ENCODE assay signal across 1 mouse cellular context in genomic region chr17:34952378-34953040, GRCm38 (mm10).
TF ChIP-seq lines count a peak whose summit lies in the region.

No protein-coding gene starts in this region.

TF ChIP-seq in CH12.LX, 34 proteins besides CTCF, POLR2A, EP300 and RAD21:
- no peak for TF ChIP-seq GABPA (IDR thresholded peaks at IDR 0.05; ENCODE audit: insufficient replicate concordance, low read depth, low read length)
- 0 out of 2 replicates have a peak, but pooled peaks have one; percentile 61 for TF ChIP-seq E2F4 (IDR thresholded peaks at IDR 0.05; ENCODE audit: insufficient replicate concordance, low read depth, low read length)
- no peak for TF ChIP-seq UBTF (IDR thresholded peaks at IDR 0.05; ENCODE audit: low read depth, low read length)
- peak; percentile 100 for TF ChIP-seq MAX (IDR thresholded peaks at IDR 0.05; ENCODE audit: low read length)
- peak; percentile 67; the same call in 1 of the 2 replicates for TF ChIP-seq ZNF384 (IDR thresholded peaks at IDR 0.05; ENCODE audit: low read depth, low read length)
- TF ChIP-seq MEF2A (IDR thresholded peaks at IDR 0.05; ENCODE audit: borderline replicate concordance, low read depth, low read length): 0 out of 2 replicates have a peak, but pooled peaks have one; percentile 39
- peak; percentile 95 for TF ChIP-seq TCF12 (IDR thresholded peaks at IDR 0.05; ENCODE audit: low read depth, low read length)
- TF ChIP-seq MYC (IDR thresholded peaks at IDR 0.05; ENCODE audit: low read depth, low read length): peak; percentile 92
- TF ChIP-seq BHLHE40 (IDR thresholded peaks at IDR 0.05; ENCODE audit: low read depth, low read length): peak; percentile 86
- peak; percentile 98 for TF ChIP-seq TBP (conservative IDR thresholded peaks at IDR 0.05; ENCODE audit: low read depth, low read length)
- TF ChIP-seq CHD1 (IDR thresholded peaks at IDR 0.05; ENCODE audit: low read depth, low read length): 0 out of 2 replicates have a peak, but pooled peaks have one; percentile 14
- TF ChIP-seq JUND (conservative IDR thresholded peaks at IDR 0.05; ENCODE audit: low read depth, low read length): 0 out of 2 replicates have a peak, but pooled peaks have one; percentile 8
- TF ChIP-seq KAT2A (IDR thresholded peaks at IDR 0.05; ENCODE audit: insufficient replicate concordance, low read length): peak; percentile 78; the same call in 1 of the 2 replicates
- no peak for TF ChIP-seq RCOR1 (conservative IDR thresholded peaks at IDR 0.05; ENCODE audit: low read depth, low read length)
- TF ChIP-seq MAFK (IDR thresholded peaks at IDR 0.05; ENCODE audit: insufficient replicate concordance, low read length): no peak
- TF ChIP-seq CHD2 (IDR thresholded peaks at IDR 0.05; ENCODE audit: low read length): no peak
- TF ChIP-seq SMC3 (IDR thresholded peaks at IDR 0.05; ENCODE audit: low read depth, low read length): peak; percentile 53
- TF ChIP-seq NRF1 (IDR thresholded peaks at IDR 0.05; ENCODE audit: low read depth, low read length): no peak
- peak; percentile 79; the same call in 1 of the 2 replicates for TF ChIP-seq MXI1 (IDR thresholded peaks at IDR 0.05; ENCODE audit: low read depth, low read length)
- peak; percentile 99 for TF ChIP-seq ZMIZ1 (IDR thresholded peaks at IDR 0.05; ENCODE audit: low read depth, low read length)
- peak; percentile 17; the same call in 1 of the 2 replicates for TF ChIP-seq IRF4 (IDR thresholded peaks at IDR 0.05; ENCODE audit: low read depth, low read length)
- peak; percentile 98 for TF ChIP-seq POLR2AphosphoS2 (IDR thresholded peaks at IDR 0.05; ENCODE audit: low read depth, low read length)
- TF ChIP-seq SIN3A (IDR thresholded peaks at IDR 0.05; ENCODE audit: low read length): peak; percentile 78; the same call in 1 of the 2 replicates
- TF ChIP-seq HCFC1 (IDR thresholded peaks at IDR 0.05; ENCODE audit: low read depth, low read length): peak; percentile 84
- TF ChIP-seq USF2 (conservative IDR thresholded peaks at IDR 0.05; ENCODE audit: low read depth, low read length): no peak
- TF ChIP-seq ZC3H11A (IDR thresholded peaks at IDR 0.05; ENCODE audit: low read depth, low read length): no peak
- TF ChIP-seq NELFE (IDR thresholded peaks at IDR 0.05; ENCODE audit: low read depth, low read length): peak; percentile 100
